Mouse (Mus musculus) limb, embryonic 14.5 days (tissue): ENCODE results near the gene Il4ra. TPM values are rescaled to one million over a fixed set of nuclear protein-coding genes. Genes with fewer than 3 reads are reported as not detected.

Experiments used
- ATAC-seq: fragments of 200-750 bp; cut with Nextera tagmentation; 2 replicates; pipeline ENCODE4 v1.8.0; 2017; ENCODE audit warnings: low read depth, moderate number of reproducible peaks, moderate TSS enrichment; ENCODE audit not compliant: low FRiP score
- DNase-seq: peaks from one replicate; pipeline ENCODE4 v3.0.0-alpha.2; 2015; ENCODE audit warnings: low spot score
- H3K27ac ChIP-seq: fragments of 300-500 bp; sonication (generic); replicated peaks from 2 replicates; pipeline ENCODE4 v1.5.1; 2014; ENCODE audit warnings: low read depth, mild to moderate bottlenecking, low read length, moderate library complexity, mixed read lengths
- H3K27me3 ChIP-seq: fragments of 300-500 bp; sonication (generic); 2 replicates; pipeline ENCODE4 v1.6.1; 2014; ENCODE audit warnings: low read length, mixed read lengths; ENCODE audit not compliant: control insufficient read depth, insufficient read depth
- H3K36me3 ChIP-seq: fragments of 300-500 bp; sonication (generic); 2 replicates; pipeline ENCODE4 v1.6.1; 2014; ENCODE audit warnings: mild to moderate bottlenecking, low read length, moderate library complexity, mixed read lengths; ENCODE audit not compliant: control insufficient read depth, insufficient read depth
- H3K4me1 ChIP-seq: fragments of 300-500 bp; sonication (generic); 2 replicates; pipeline ENCODE4 v1.6.1; 2014; ENCODE audit warnings: antibody characterized with exemption, low read length, mixed read lengths; ENCODE audit not compliant: control insufficient read depth, insufficient read depth
- H3K4me2 ChIP-seq: fragments of 300-500 bp; sonication (generic); replicated peaks from 2 replicates; pipeline ENCODE4 v1.6.1; 2014; ENCODE audit warnings: low read depth, mild to moderate bottlenecking, low read length, moderate library complexity; ENCODE audit not compliant: severe bottlenecking
- H3K4me3 ChIP-seq: fragments of 300-500 bp; sonication (generic); replicated peaks from 2 replicates; pipeline ENCODE4 v1.5.1; 2014; ENCODE audit warnings: low read length
- H3K9ac ChIP-seq: fragments of 300-500 bp; sonication (generic); 2 replicates; pipeline ENCODE4 v1.6.1; 2014; ENCODE audit warnings: mild to moderate bottlenecking, low read depth, low read length, moderate library complexity; ENCODE audit not compliant: severe bottlenecking
- H3K9me3 ChIP-seq: fragments of 300-500 bp; sonication (generic); 2 replicates; pipeline ENCODE4 v1.6.1; 2016; ENCODE audit warnings: low read length; ENCODE audit not compliant: control insufficient read depth
- POLR2A ChIP-seq: fragments of 200-500 bp; IDR thresholded peaks from 2 replicates; pipeline ENCODE4 v1.8.0; 2012; ENCODE audit warnings: inconsistent platforms, mild to moderate bottlenecking, moderate library complexity, borderline replicate concordance; ENCODE audit not compliant: insufficient read depth, insufficient read length; ENCODE audit errors: extremely low read depth
- WGBS: fragments of 180-500 bp; shearing (Covaris S2); extraction: QIAGEN DNeasy Blood & Tissue Kit; methylation state at CpG from one replicate; pipeline ENCODE4 v1.1.7; 2014; 5-methylcytosine and 5-hydroxymethylcytosine counted together
- polyA plus RNA-seq, 2 experiments: library from polyadenylated mRNA; depleted of rRNA in 1 of 2; stranded (reverse) in 1 of 2; unstranded in 1 of 2; fragments of >200 nt; fragmentation: Nextera tagmentation in 1 of 2; extraction: Ambion mirVana in 1 of 2; gene quantifications; 2 replicates each; pipeline versions ENCODE4 v1.2.1 to v1.2.3; 2012 to 2014

The Il4ra gene
- polyA plus RNA-seq, 2 experiments = 7.3 to 8.6 TPM

- Histone ChIP-seq H3K4me2 (no peak overlapping the region), H3K4me1 (peaks cover 4% of the 10 kb centered on the region), H3K9ac (no peak overlapping the region), H3K4me3 (no peak overlapping the region), H3K36me3 (no peaks in the 10 kb centered on the region), H3K27me3 (no peaks in the 10 kb centered on the region), H3K9me3 (no peaks in the 10 kb centered on the region), H3K27ac (no peak overlapping the region)
- no peak for DNase-seq
- 87% methylated on average over 6 of the region's 6 CpGs for WGBS
- ATAC-seq = no peak
- TF ChIP-seq POLR2A = no peak
These were observed 5.2 kb upstream of the Il4ra start for GRCm38 (mm10) chr7:125546727-125547126.

- no peaks in the 10 kb centered on the region for H3K36me3 ChIP-seq
- H3K27me3 ChIP-seq = no peaks in the 10 kb centered on the region
- H3K4me2 ChIP-seq = no peak overlapping the region
- H3K4me3 ChIP-seq = no peak overlapping the region
- TF ChIP-seq POLR2A = no peak
- DNase-seq = no peak
- 79% methylated on average over 8 of the region's 8 CpGs for WGBS
- H3K9ac ChIP-seq = no peak overlapping the region
- peaks cover 5% of the 10 kb centered on the region for H3K4me1 ChIP-seq
- no peak overlapping the region for H3K27ac ChIP-seq
- no peak for ATAC-seq
- H3K9me3 ChIP-seq = no peaks in the 10 kb centered on the region
These were observed 2.0 kb upstream of the Il4ra start for GRCm38 (mm10) chr7:125549916-125550315.

DNA sequence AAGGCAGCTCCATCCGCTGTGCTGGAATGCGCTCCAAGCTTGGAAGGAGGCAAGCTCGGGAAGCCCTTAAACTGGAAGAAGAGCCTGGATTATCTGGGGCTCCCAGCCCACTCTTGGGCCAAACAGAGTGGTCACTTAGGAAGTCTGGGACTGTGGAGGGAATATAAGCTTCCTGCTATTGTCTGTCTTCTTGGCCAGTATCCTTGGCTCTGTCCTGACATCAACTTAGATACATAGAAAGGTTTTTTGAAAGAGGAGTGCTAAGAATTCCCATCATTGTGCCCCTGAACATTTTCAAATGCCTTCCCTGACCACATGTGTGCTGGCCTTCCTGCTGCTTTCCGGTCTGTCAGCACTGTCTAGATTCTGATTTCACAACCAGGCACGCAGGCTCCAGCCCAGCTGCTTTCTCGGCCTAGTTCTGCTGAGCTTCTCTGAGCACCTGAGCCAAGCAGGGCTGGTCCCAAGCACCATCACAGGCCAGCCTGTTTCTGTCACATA, 989 bp upstream of the Il4ra start:
- DNase-seq (no peak), ATAC-seq (no peak)
- H3K4me3 ChIP-seq = no peak overlapping the region
- H3K27ac ChIP-seq = no peak overlapping the region
- TF ChIP-seq POLR2A = no peak
- no peak overlapping the region for H3K9ac ChIP-seq
- 80% methylated on average over 6 of the region's 6 CpGs for WGBS
- no peaks in the 10 kb centered on the region for H3K36me3 ChIP-seq
- H3K9me3 ChIP-seq = no peaks in the 10 kb centered on the region
- H3K4me1 ChIP-seq = peaks cover 5% of the 10 kb centered on the region
- H3K4me2 ChIP-seq = no peak overlapping the region
- no peaks in the 10 kb centered on the region for H3K27me3 ChIP-seq

GRCm38 (mm10) chr7:125552851-125553555, 1.1 kb downstream of the Il4ra start:
- 74% methylated on average over 11 of the region's 11 CpGs for WGBS
- Histone ChIP-seq H3K27ac (no peak overlapping the region), H3K4me2 (peak overlapping the region; percentile 95), H3K36me3 (no peaks in the 10 kb centered on the region), H3K4me3 (peak overlapping the region; percentile 58), H3K27me3 (no peaks in the 10 kb centered on the region), H3K4me1 (peaks cover 5% of the 10 kb centered on the region), H3K9ac (peak overlapping the region; percentile 67; the same call in 1 of the 2 replicates), H3K9me3 (no peaks in the 10 kb centered on the region)
- DNase-seq (no peak), ATAC-seq (no peak)
- no peak for TF ChIP-seq POLR2A

- TF ChIP-seq POLR2A = no peak
- Histone ChIP-seq H3K9ac (no peak overlapping the region), H3K9me3 (no peaks in the 10 kb centered on the region), H3K4me3 (no peak overlapping the region), H3K27ac (no peak overlapping the region), H3K4me2 (no peak overlapping the region), H3K36me3 (no peaks in the 10 kb centered on the region), H3K27me3 (no peaks in the 10 kb centered on the region), H3K4me1 (peaks cover 5% of the 10 kb centered on the region)
- no peak for DNase-seq
- no peak for ATAC-seq
- 85% methylated on average over 13 of the region's 13 CpGs for WGBS
These were observed 1.9 kb downstream of the Il4ra start for GRCm38 (mm10) chr7:125553653-125554428.
